Mouse (Mus musculus): ENCODE measurements around the gene Gm20388.

The Gm20388 gene

DNA sequence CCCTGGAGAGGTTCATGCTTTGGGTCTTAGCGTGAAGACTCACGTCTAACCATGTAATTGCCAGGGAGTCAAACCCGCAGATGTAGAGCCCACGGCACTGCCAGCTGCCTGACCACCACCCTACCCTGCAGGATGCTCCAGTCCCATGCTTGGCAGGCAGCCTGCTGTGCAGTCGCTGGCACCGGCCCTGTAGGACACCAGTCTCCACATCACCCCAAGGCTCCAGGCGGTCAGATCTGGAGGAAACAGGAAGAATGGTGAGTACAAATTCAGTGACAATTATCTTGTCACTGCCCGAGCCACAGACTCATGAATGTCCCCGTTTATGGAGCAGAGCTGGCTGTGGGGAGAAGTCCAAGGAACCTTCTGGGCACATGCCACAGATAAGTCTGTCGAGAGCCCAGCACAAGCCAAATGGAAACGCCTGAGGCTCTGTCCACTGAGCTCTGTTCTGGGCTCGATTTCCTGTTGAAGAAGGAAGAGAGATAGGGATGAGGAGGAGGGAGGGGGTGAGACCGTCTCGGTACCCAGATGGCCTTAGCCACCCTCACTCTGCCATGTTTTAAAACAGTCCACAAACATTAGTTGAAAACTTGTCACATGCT, 1006.3 kb downstream of the Gm20388 start:
- DNase-seq (ENCODE audit: low read depth, low spot score): no peak

DNA sequence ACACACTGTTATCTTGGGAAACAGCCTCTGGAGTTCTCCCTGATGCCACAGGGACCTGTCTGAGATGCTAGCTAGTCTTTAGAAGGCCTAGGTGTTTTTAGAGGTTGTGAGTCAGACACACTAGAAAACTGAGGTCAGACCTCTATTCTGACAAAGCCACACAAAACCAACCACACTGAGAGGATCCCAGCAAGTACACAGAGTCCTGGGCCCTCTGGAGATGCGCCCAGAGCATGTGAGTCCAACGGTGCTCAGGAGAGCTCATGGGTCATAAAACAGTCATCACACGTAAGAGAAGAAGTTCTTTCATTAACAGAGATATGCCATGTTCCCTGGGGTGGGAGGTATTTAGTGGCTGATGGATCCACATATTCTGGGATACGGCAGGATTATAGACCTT, 1009.9 kb downstream of the Gm20388 start:
- no peak for DNase-seq (ENCODE audit: low read depth, low spot score)

DNA sequence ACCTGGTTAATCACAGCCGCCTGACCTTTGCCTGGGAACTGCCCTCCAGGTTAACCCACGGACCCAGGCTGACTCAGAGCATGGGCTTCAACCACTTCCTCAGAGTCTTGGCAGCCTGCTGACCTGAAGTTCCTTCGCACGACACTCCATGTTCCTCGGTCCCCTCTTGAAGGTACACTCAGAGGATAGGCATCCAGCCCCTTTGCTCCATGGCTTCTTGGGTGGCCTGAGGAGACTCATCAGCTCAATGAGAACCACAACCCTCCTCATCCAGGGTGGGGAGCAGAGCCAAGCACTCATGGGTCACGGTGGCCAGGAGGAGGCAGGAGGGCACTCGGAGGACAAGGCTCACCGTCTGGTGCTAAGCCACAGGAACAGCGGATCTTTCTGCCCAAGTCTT, 1015.6 kb downstream of the Gm20388 start:
- DNase-seq (ENCODE audit: low read depth, low spot score): no peak

DNA sequence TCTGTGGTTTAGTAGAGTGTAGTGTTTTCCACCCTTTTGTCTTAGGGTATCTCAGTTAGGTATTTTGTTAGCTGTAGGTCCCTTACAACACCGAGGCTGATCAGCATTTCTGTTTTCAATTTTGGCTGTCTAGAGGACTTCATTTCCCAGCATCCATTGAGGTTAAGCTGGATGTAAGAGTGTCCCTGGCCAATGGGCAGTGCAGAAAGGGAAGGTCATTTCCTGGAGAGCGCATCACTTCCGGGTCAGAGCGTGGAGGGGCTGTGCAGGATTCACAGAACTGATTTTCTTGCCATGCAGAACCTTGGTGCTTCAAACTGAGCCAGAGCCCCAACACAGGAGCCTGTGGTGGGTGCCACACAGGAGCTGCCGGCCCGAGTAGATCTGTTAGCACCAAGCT, 1017.4 kb downstream of the Gm20388 start:
- DNase-seq (ENCODE audit: low read depth, low spot score): peak; percentile 28

DNA sequence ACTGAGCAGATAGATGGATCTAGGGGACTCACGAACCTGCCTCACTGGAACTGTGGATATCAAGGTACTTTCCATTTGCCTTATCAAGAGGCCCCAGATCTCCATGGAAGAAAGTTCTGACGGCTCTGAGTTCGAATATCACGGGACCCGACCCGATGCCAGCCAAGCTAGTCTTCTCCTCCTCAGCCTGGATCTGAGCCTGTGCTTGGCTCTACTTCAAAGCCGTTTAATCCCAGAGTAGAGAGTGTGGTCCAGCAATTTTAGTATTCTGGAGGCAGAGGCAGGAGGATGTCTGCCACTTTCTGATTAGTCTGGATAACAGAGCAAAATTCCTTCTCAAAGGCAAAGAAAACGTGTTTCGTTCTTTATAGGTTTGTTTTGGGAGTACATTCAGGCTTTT, 1024.0 kb downstream of the Gm20388 start:
- no peak for DNase-seq (ENCODE audit: low read depth, low spot score)

DNA sequence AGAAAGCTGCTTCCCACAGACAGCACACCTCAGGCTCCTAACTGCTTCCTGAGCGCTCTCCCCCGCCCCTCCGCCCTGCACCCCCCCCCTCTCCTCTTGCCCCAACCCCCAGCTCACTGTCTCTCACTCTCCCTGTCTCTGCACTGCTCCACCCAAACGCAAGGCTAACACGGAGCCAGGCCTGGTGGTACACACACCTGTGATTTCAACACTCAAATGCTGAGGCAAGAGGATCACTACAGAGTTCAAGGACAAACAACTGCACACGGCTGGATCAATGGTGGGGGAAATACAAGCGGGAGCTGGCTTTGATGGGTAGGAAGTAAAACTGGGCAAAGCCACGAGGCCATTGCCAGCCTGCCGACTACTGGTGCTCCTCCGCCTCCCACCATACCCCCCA, 1026.0 kb downstream of the Gm20388 start:
- DNase-seq (ENCODE audit: low read depth, low spot score): no peak

DNA sequence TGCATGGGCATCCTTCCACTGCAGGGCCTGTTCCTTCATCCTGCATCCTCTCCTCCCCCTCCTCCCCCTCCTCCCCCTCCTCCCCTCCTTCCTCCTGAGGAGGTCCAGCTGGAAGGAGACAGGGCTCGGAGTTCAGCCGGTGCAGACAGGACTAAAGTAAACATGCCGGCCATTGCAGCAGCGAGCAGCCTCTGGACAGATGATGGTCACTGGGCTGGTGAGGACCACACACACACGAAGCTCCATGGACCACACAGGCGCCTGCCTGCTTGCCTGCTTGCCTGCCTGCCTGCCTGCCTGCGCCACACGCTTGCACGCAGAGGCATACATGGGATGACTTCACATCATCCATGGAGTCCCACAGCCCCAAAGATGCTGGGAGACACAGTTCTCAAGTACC, 1026.8 kb downstream of the Gm20388 start:
- DNase-seq (ENCODE audit: low read depth, low spot score): no peak

DNA sequence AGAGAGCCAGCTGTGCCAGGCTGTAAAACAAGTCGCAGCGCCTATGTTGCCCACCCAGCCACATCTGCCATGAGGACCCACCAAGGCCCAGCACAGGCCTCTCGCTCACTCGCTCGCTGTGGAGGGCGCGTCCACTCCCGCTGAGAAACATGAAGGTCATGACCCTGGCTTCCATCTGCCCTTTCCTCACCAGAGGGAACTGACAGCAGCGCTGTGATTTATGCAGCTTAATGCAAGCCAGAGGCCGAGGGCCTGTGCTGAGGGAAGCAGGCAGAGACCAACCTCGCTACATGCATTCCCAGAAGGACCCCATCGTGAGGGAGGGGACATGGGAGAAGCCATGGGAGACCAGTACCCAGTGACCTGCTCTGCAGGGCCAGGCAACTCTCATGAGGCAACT, 1029.6 kb downstream of the Gm20388 start:
- no peak for DNase-seq (ENCODE audit: low read depth, low spot score)

DNA sequence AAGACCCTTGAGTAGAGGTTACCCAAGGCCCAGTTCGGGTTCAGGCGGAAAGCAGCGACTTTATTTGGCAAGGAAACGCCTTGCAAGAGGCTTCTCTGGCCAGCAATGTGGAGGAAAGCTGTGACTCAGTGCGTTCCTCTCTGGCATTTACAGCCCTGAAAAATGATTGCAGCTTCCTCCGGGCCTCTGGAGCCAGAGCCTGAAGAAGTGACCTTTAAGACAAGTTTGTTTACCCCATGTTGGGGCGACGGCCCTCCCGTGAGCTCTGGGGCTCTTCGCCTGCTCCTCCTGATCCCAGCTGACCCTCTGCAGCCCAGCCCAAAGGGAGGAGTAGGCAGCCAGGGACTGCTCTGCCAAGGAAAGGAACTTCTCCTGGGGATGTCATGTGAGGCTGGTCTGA, 1036.6 kb downstream of the Gm20388 start:
- DNase-seq (ENCODE audit: low read depth, low spot score): no peak

DNA sequence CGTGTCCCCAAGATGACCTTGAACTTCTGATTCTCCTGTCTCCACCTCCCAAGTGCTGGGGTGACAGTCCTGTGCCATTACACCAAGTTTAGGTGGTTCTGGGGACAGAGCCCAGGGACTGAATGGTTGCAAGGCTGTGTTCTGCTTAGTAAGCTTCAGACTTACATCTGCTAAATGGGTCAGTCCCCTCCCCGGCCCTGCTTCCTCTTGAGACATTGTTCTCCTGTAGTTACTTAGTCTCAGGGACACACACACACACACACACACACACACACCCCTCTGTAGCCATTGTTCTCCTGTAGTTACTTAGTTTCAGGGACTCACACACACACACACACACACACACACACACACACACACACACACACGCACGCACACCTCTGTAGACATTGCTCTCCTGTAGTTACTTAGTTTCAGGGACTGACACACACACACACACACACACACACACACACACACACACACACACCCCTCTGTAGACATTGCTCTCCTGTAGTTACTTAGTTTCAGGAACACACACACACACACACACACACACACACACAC, 1037.5 kb downstream of the Gm20388 start:
- DNase-seq (ENCODE audit: low read depth, low spot score): no peak

DNA sequence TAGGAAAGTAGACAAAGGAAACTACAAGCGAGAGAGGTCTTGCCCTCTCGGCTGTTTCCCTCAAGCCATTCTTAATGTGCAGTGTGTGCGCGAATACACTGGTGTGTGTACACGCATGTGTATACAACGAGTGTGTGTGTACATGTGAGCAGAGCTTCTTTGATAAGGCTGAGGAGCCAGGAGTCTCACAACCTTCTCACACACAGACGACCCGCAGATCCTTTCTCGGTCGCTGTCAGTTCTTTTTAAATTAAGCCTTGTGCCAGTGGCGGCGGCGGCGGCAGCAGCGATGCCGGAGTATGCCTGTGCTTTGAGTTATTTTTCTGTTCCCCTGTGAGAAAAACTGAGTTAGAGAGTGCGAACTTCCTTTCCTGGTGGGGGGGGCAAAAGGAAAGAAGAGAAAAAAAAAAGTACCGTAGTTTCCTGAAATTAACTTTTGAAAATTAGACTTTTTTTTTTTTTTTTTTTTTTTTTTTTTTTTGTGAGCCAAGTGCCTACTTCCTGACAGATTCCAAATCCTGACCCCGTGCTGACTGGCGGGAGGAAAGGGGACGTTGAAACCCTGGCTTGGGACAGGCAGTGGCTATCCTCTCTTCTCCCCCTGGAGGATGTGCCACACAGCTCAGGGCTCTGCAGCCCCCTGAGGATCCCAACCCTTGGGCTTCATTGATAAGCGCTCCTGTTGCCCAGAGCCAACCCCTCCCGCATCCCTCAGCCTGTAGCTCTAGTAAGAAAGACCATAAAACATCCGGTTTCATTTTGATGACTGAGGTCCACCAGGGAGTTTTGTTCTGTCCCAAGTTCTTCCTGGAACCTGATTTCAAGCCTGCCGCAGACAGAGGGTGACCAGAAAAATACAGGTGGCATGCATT, 1038.2 kb downstream of the Gm20388 start:
- no peak for DNase-seq (ENCODE audit: low read depth, low spot score)

DNA sequence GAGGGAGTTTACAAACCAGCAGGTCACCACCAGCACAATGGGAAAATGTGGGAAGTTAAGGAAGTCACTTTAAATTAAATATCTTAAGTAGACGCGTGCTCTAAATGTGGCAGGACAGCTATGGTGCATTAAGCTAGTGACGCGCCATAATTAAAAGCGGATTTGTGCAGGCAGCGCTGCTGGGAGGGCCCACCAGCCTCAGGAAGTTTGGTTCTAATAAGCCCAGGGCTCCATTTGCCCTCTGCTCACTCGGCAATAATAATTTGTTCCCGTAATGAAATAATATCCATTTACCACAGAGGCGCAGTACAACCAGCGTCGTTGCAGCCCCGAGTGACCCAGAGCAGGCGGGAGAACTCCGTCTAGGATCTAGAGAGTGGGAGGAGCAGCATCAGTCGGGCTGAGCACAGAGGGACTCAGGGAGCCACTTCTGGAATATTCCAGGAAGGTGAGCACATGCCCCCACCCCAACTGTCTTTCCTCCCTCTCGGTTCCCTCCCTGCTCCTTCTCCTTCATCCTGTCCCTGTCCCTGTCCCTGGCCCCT, 1040.1 kb downstream of the Gm20388 start:
- DNase-seq (ENCODE audit: low read depth, low spot score): no peak

DNA sequence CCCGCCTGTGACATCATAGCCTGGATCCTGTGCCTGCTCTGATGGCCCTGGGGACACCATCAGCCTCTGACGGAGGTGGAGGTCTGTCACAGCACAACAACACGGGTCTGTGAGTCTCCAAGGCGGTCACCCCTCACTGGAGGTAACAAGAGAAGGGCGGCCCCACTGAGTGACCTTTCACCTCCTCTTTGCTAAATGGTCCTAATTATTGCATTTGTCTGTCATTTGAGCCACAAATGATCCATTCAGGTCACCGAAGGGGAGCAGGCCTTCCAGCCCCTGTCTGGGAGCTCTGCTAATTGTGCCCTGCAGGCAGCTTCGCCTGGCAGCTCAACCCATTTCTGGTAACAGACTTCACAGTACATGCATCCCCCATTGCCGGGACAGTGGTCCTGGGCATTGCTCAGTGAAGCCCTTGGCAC, 1048.8 kb downstream of the Gm20388 start:
- DNase-seq (ENCODE audit: low read depth, low spot score): no peak

DNA sequence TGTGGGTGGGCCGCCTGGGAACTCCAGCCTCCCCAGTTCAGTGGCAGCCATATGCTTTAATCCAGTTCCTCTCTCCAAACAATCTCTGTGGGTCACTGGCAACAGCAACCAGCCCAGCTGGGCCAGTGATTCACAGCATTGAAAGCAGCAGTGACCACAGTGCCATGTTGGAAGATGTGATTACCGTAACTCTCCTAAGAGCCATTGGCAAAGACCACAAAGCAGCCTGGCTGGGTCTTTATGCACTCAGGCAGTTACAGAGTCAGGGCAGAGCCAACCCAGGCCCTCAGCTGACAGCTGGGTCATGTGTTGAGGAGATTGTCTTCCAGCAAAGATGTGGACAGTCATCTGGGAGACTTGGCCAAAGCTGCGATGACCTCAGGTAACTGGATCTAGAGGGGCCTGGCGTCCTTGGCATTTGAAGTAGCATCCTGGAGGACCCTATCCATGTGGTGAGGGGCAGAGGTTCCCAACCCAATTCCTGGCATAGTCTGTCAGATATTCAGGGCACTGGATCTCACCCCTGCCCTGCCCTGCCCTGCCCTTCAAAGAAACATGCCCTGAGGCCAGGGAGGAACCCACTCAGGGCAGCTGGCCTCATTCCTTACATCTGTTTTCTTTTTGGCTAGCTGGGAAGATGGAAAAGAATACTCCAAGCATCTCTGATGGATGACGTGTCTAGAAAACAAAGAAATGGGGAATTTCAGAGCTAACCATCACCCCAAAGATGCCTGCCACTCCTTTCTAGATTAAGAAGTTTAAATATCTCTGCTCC, 1052.2 kb downstream of the Gm20388 start:
- no peak for DNase-seq (ENCODE audit: low read depth, low spot score)

DNA sequence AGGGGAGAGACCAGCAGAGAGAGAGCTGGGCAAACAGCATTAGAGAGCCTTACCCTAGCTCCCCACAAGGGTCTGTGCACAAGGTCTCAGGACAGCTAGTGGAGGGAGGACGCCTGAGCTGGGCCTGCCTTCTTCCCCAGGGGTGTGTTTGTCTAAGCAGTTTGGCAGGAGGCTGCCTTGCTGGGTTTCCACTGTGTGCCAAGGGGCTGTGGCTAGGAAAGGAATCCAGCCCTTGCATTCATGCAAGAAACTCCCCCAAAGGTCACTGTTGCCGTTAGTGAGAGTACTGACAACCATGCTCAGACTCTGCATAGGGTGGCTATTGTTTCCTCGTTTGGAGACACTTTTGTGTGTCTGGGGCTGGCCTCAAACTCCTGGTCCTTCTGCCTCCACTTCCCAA, 1055.9 kb downstream of the Gm20388 start:
- no peak for DNase-seq (ENCODE audit: low read depth, low spot score)

DNA sequence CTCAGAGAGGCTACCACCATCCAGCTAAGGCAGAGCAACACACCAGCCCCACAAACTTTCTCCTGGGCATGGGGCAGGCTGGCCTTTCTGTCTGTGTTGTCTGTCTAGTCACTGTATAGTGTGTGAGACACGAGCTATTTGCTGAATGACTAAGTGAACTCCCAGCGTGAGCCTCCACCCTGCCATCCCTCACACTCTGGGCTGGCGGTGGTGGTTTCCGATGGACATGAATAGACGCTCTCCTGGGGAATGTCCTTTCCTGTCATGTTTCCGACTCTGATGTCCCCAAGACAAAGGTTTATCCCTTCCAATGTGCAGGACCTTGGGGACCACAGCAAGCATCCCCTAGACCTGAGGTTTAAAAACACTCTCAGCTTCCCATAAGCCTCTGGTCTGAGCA, 1057.7 kb downstream of the Gm20388 start:
- no peak for DNase-seq (ENCODE audit: low read depth, low spot score)

DNA sequence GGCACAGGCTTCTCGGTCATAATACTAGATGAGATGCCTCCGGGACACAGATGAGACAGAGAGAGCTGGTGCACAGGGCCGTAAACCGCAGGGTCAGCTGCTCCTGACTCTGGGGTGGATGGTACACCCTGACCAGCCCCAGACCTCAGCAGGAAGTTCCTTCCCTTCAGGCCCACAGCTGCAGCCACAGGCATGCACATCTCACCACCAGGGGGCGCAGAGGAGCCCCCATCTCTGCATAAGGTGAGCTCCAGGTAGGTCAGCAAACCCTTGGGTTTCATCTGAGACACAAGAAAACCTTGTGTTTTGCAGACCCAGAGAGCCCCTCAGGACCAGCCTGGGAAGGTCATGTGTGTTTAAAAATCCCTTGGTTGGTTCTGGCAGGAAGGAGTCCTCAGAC, 1059.7 kb downstream of the Gm20388 start:
- DNase-seq (ENCODE audit: low read depth, low spot score): peak; percentile 79

DNA sequence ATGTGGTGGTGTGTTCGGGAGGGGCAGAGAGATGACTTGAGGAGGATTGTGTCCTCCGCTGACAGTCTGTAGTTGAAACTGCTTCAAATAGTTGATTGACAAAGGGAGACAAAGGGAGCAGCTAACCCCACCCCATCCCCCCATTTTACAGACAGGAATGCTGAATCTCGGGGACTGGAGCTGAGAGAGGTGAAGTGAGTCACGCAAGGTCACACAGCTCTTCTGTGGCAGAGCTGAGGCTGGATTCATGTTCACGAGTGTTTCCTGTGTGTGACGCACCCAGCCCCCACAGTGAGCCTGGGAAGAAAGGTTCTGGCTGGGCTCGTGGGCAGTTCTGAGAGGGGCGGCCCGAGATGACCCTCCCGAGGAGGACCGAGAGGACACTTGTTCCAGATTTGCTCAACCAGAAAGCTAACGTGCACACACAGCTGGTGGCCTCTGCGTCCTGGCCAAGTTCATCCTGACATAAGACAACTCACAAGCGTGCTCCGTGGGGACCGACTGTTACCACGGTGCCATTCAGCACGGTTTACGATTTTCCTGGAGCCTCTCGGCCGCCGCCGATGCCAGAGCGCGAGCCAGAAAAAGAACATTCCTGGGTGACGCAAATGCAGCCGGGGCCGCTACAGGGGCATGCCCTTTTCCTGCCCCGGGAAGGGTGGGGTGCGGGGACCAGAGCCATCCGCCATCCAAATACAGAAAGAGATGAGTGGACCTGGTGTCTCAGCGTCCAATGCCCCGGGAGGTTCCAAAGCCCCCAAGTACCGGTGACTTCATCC, 1061.2 kb downstream of the Gm20388 start:
- DNase-seq (ENCODE audit: low read depth, low spot score): peak; percentile 56

DNA sequence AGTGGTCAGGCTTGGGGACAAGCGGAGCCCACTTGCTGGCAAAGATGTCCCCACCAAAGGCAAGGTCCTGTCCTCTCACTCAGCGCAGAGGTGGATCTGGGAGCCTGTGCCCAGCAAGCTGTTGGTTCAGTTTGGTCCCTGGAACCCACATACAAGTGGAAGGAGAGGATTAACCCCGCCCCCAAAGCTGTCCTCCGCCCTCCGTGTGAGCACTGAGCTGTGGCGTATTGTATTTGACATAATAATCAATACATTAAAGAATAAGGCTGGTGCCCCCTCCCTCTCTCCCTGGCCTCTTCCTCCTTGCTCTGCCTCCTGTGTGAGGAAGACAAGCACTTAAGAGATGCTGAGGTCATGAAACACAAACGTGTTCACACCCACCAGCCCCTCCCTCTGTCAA, 1062.4 kb downstream of the Gm20388 start:
- DNase-seq (ENCODE audit: low read depth, low spot score): no peak

DNA sequence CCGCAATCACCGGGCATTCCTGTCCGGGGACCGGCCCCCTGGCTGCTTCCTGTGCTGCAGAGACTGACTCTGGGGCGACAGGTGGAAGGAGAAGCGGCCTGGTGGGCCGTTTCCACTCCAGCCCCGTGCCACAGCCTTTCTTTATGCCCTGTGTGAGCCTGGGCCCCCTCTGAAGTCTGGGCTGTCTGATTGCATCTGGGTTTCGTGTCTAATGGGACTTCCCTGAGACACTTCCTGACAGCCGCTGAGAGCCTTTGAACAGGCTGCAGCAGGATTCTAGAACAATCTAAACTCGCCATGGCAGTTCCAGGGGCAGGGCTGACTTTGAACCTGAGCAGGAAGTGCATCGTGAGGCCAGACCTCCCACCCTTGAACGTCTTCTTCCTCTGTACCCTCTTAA, 1066.5 kb downstream of the Gm20388 start:
- DNase-seq (ENCODE audit: low read depth, low spot score): no peak

DNA sequence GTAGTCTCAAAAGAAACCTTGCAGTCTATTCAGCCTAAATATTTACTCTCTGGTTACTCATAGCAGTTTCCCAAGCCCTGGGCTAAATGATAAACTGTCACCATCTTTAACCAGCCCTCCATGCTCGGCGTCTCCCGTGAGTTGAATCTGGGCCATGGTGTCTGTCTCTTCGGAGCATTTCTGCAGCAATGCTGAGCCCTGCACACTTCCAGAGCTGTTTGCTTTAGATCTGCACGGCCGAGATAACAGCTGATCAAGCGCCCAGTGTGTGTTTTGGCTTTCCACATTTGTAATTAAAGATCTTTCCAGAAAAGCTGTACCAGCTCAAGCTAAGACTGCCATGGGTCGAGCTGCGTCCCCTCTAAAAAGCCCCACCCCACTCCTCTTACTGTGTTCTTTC, 1068.6 kb downstream of the Gm20388 start:
- no peak for DNase-seq (ENCODE audit: low read depth, low spot score)

All from ES-CJ7 (cell line).